Mouse (Mus musculus) C2C12 (cell line): ENCODE data around the gene Erc1. TPM values are rescaled to one million over a fixed set of nuclear protein-coding genes. Genes with fewer than 3 reads are reported as not detected.

ENCODE experiments used
- H3K27me3 ChIP-seq: one replicate; pipeline ENCODE4 v1.6.1; 2011; ENCODE audit not compliant: control insufficient read depth, insufficient read depth, insufficient read length
- H3K36me3 ChIP-seq: one replicate; pipeline ENCODE4 v1.6.1; 2011; ENCODE audit not compliant: control insufficient read depth, insufficient read depth
- H3K4me3 ChIP-seq: one replicate; pipeline ENCODE4 v1.5.1; 2011; ENCODE audit warnings: mild to moderate bottlenecking, control low read depth; ENCODE audit not compliant: poor library complexity, insufficient read depth, severe bottlenecking
- H3K79me2 ChIP-seq: one replicate; pipeline ENCODE4 v1.6.1; 2011; ENCODE audit not compliant: control insufficient read depth, insufficient read depth
- H3K79me3 ChIP-seq: one replicate; pipeline ENCODE4 v1.6.1; 2011; ENCODE audit warnings: low read depth, control low read depth
- H3ac ChIP-seq: one replicate; pipeline ENCODE3; 2011; ENCODE audit warnings: low read depth; ENCODE audit not compliant: control insufficient read depth, insufficient read length
- CEBPB ChIP-seq: IDR thresholded peaks from one replicate; pipeline ENCODE4 v1.6.1; 2011; ENCODE audit warnings: low read depth, mild to moderate bottlenecking, control low read depth, moderate library complexity
- CTCF ChIP-seq: IDR thresholded peaks from one replicate; pipeline ENCODE4 v1.5.1; 2011; ENCODE audit not compliant: control insufficient read depth, insufficient read depth, insufficient read length
- FOSL1 ChIP-seq: IDR thresholded peaks from one replicate; pipeline ENCODE4 v1.8.0; 2011; ENCODE audit warnings: mild to moderate bottlenecking, low read length; ENCODE audit not compliant: poor library complexity, insufficient read depth, severe bottlenecking
- MAX ChIP-seq: IDR thresholded peaks from one replicate; pipeline ENCODE4 v1.6.1; 2011; ENCODE audit warnings: mild to moderate bottlenecking, control low read depth
- MYOD1 ChIP-seq: IDR thresholded peaks from one replicate; pipeline ENCODE4 v1.6.1; 2011; ENCODE audit warnings: low read depth; ENCODE audit not compliant: control insufficient read depth, insufficient read length
- MYOG ChIP-seq: IDR thresholded peaks from one replicate; pipeline ENCODE4 v1.6.1; 2011; ENCODE audit not compliant: control insufficient read depth, insufficient read length; ENCODE audit errors: extremely low read depth
- USF1 ChIP-seq: IDR thresholded peaks from one replicate; pipeline ENCODE4 v1.6.1; 2011; ENCODE audit warnings: low read depth, mild to moderate bottlenecking, control low read depth, moderate library complexity
- polyA plus RNA-seq: library from polyadenylated mRNA; unstranded; fragments of >200 nt; fragmentation: generic; extraction: Trizol; gene quantifications from one replicate; pipeline ENCODE4 v1.2.1, GENCODE M21; 2012; ENCODE audit warnings: missing spikeins

Erc1 gene
- polyA plus RNA-seq, 1 experiment = 10.2 TPM

DNA sequence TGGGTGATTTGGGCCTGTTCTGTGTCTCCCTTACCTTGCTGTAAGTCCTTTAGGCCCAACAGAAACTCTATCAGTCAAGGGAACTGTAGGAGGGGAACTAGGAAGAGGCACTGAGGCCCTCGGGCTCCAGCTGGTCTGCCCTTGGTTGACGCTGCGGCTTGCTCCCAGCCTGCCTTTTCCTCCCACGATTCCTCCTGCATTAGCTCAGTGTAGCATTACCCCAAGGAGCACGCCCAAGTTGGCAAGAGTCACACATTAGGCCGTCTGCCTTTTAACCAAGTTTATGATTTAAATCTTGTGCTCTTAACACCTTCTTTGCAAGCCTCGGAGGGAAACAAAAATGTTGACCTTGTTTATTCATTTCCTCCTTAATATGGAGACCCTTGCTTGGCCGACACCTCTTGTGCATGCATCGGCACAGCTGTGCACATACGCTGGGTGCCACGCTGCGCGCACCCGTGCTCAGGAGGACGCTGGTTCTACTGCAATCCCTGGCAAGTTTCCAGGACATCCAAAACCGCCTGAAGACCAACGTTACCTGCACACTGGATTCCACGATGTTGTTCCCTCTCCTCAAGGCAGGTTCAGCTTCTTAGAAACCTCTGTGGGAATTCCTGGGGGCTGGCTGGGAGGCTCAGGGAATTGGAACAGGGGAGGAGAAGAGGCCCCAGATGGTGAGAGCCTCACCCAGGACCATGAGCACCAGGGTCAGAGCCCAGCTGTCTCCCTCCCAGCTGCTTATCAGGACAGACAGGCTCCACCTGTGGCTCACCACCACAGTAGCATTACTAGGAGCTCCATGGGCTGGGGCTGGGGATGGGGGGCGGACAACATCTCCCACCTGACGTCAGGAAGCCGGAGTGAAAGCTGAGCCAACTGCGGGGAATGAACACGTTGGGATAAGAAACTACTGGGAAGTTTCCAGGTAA, 282.3 kb downstream of the Erc1 start:
- Histone ChIP-seq H3K27me3 (no peaks in the 10 kb centered on the region), H3K79me2 (no peaks in the 10 kb centered on the region), H3K4me3 (no peak overlapping the region), H3ac (no peak overlapping the region), H3K36me3 (no peaks in the 10 kb centered on the region), H3K79me3 (no peaks in the 10 kb centered on the region)
- no peak for TF ChIP-seq MYOD1
- TF ChIP-seq USF1 = no peak
- TF ChIP-seq MAX = no peak
- no peak for TF ChIP-seq CEBPB
- TF ChIP-seq MYOG = no peak
- TF ChIP-seq CTCF = no peak
- no peak for TF ChIP-seq FOSL1

GRCm38 (mm10) chr6:119562558-119562957, 285.4 kb downstream of the Erc1 start:
- no peaks in the 10 kb centered on the region for H3K79me2 ChIP-seq
- H3K36me3 ChIP-seq = no peaks in the 10 kb centered on the region
- H3ac ChIP-seq = no peak overlapping the region
- TF ChIP-seq MAX (no peak), CTCF (no peak), USF1 (no peak), MYOD1 (no peak), FOSL1 (no peak), CEBPB (no peak), MYOG (no peak)
- H3K4me3 ChIP-seq = no peak overlapping the region
- no peaks in the 10 kb centered on the region for H3K79me3 ChIP-seq
- no peaks in the 10 kb centered on the region for H3K27me3 ChIP-seq

DNA sequence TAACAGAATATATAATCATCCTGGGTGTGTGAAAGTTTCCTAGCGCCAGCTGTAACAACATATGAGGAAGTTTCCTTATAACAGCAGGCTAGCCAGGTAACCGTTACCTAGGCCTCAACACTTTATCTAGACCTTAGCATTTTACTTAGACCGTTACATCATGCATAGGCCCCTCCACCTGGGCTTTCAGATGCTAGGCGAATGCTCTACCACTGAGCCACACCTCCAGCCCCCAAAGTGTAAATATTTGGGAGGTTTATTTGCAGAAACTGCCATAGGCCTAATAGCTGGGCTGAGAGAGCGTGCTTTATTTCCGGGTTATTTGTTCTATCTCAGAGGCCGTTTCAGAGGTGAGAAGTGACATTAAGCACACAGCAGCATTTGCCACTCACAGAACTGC, 289.1 kb downstream of the Erc1 start:
- Histone ChIP-seq H3K79me3 (no peaks in the 10 kb centered on the region), H3K79me2 (no peaks in the 10 kb centered on the region), H3K27me3 (no peaks in the 10 kb centered on the region), H3K36me3 (no peaks in the 10 kb centered on the region), H3ac (no peak overlapping the region), H3K4me3 (no peak overlapping the region)
- TF ChIP-seq MAX (no peak), CEBPB (no peak), USF1 (no peak), FOSL1 (no peak), MYOG (no peak), CTCF (no peak), MYOD1 (no peak)

- H3K27me3 ChIP-seq = no peaks in the 10 kb centered on the region
- H3K79me3 ChIP-seq = no peaks in the 10 kb centered on the region
- no peak overlapping the region for H3ac ChIP-seq
- TF ChIP-seq CTCF (no peak), MAX (no peak), FOSL1 (no peak), MYOD1 (no peak), MYOG (no peak), CEBPB (no peak), USF1 (no peak)
- no peak overlapping the region for H3K4me3 ChIP-seq
- no peaks in the 10 kb centered on the region for H3K36me3 ChIP-seq
- no peaks in the 10 kb centered on the region for H3K79me2 ChIP-seq
Observed at GRCm38 (mm10) chr6:119554439-119554838, 293.5 kb downstream of the Erc1 start.

DNA sequence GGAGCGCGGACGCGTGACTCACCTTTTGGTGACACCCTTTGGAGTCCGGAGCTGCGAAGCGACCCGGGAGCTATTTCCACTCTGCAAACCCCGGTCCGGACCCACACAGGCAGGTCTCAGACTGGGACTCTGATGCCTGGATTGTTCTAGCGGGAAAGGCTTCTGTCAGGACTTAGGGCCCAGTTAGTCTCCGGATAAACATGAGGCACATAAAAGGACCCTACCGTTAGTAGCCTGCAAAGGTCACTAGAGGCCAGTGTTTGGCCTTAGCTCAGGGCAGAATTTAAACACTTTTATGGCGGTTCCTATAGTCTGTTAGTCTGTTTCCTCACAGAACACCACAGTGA, 303.5 kb downstream of the Erc1 start:
- TF ChIP-seq MYOD1 (no peak), MAX (no peak), USF1 (no peak), MYOG (no peak), CTCF (no peak), FOSL1 (no peak), CEBPB (no peak)
- H3K79me3 ChIP-seq = no peaks in the 10 kb centered on the region
- H3K4me3 ChIP-seq = peak overlapping the region; percentile 2
- peaks cover 43% of the 10 kb centered on the region for H3K27me3 ChIP-seq
- H3K79me2 ChIP-seq = no peaks in the 10 kb centered on the region
- no peaks in the 10 kb centered on the region for H3K36me3 ChIP-seq
- no peak overlapping the region for H3ac ChIP-seq

DNA sequence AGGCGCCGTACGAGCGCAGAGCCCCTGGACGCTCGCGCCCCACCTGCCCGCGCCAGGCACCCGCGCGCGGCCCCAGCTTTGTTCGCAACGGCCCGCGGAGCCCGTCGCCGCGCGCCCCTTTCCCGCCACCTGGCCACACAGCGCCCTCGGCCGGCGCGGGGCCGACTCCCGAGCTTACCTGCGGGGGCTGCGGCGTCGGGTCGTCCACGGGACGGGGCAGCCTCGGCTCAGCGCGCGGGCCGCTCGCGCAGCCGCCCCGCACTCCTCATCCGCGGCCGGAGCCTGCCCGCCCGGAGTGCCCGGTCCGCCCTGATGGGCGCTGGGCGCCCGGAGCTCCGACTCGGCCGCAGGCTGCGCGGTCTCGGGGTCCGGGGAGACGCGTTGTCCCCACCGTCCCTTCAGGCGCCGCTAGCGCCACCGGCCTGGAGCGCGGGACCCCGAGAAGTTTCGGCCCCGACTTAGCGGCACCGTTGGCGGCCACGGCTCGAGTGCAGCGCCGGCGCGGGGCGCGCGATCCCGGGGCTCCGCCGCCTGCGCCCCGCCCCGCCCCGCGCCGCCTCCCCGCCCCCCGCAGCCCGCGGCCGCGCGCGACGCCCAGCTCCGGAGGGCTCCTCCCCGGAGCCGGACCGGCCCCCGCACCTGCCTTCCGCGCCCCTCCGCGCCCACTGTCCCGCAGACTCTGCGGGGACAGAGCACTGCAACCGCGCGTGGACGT, 304.0 kb downstream of the Erc1 start, which contains the start of gene Wnt5b:
Gene Wnt5b (minus strand): TSS at position 545 of the 715 bp plus-strand sequence.
- Histone ChIP-seq H3K36me3 (no peaks in the 10 kb centered on the region), H3K79me2 (no peaks in the 10 kb centered on the region), H3K27me3 (peaks cover 44% of the 10 kb centered on the region), H3K4me3 (peak within 1 kb of the TSS; percentile 2), H3K79me3 (no peaks in the 10 kb centered on the region), H3ac (peak within 1 kb of the TSS; percentile 71)
- TF ChIP-seq CEBPB (no peak), USF1 (no peak), MAX (no peak), MYOD1 (no peak), MYOG (no peak), CTCF (no peak), FOSL1 (no peak)
